Mouse (Mus musculus) spleen, adult 2 months (tissue): Measurements from ENCODE around the gene Ctnnd2.

Source experiments
- CTCF ChIP-seq: fragments of 200-500 bp; IDR thresholded peaks from 2 replicates; pipeline ENCODE4 v1.5.1; 2011; ENCODE audit warnings: mild to moderate bottlenecking, inconsistent platforms; ENCODE audit not compliant: insufficient read depth, insufficient read length, insufficient replicate concordance; ENCODE audit errors: extremely low read depth
- POLR2A ChIP-seq: fragments of 200-500 bp; IDR thresholded peaks from 2 replicates; pipeline ENCODE4 v1.6.1; 2011; ENCODE audit warnings: low read depth, low read length, inconsistent platforms

DNA sequence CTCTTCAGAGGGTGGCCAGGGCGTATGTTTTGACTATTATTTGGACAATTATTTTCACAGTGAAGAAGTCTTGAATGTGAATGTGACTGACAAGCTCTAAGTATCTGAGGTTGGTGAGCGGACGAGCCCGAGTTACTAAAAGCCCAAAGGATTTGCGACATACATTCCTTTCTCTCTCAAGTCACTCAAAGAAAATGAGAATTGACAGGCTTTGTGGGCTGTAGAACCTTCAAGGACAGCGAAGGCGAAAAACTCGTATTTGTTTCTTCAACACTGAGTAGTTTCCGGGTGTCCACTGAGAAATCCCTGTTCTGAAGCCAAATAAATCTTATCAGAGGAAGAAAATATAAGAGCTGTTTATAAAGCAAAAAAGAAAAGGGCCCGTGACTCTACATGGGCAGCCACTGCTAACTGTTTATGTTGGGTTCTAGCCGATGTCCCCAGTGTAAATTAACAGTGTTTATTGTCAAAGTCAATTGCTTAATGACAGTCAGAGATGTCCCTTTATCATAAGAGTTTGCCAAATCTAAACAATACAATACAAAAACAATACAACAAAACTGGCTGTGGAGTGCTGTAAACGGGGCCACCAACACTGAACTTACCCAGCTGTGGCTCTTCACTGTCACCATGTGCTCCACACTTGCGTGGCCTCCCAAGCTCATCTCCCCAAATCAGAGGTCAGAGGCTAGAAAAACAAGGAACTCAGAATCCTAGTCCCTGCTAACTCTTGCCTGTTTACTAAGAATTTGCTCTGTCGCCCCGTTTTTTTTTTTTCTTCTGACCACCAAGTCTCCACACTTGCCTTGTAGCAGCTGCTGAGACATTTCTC is 818.2 kb downstream of the Ctnnd2 start:
- TF ChIP-seq POLR2A, result no peak
- no peak for TF ChIP-seq CTCF
